Mouse (Mus musculus): ENCODE data around the gene Stt3b.

Gene Stt3b

GRCm38 (mm10) chr9:115310346-115311222, at the start of gene Stt3b:
Gene Stt3b (minus strand): TSS chr9:115310421.
- peak; percentile 99 for DNase-seq (ENCODE audit: extremely low spot score, low spot score)

- DNase-seq (ENCODE audit: extremely low spot score, low spot score) = no peak
These were observed 48.2 kb upstream of the Stt3b start for GRCm38 (mm10) chr9:115358421-115358820.

DNA sequence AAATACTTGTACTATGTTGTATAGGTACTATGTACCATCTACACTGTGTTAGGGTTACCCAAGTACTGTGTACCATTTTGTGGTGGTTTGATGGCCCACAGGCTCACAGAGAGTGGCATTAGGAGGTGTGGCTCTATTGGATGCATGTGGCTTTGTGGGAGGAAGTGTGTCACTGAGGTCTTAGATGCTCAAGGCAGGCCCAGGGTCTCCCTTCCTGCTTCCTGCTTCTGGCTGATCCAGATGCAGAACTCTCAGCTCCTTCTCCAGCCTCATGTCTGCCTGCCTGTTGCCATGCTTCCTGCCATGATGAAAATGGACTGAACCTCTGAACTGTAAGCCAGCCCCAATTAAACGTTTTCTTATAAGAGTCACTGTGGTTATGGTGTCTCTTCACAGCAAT, 47.8 kb upstream of the Stt3b start:
- DNase-seq (ENCODE audit: extremely low spot score, low spot score) = no peak

DNA sequence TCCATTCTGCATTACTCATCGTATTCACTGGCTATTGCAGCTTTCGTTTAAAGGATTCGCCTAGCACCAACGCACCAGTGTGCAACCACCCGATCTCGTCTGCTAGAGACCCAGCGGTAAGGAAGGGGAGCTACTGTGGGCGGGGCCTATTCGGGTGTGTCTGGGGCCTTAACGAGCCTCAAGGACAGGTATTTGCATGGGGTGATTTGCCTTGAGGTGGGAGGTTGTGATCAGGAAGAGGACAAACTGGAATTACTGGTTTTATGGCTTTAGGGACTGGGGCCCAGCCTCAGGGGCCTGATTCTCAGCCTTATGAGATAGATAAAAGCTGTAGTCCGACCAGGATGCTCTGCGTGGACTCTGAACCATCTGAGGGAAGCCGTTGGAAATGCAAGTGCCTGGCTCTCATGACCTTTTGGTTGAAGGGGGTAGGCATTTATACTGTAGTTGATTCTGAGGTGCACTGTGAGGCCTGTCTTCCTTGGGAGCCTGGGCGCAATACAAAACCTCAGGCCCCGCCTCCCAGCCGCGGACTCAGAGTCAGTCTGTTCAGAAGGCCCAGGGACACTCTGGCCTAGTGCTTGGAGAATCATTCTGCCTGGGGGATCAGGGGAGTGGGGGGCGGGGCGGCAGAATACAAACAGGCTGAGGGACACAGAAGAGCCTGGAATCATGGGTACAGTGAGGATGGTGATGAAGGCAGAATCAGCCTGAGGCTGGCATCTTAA, 46.7 kb upstream of the Stt3b start:
- no peak for DNase-seq (ENCODE audit: extremely low spot score, low spot score)

GRCm38 (mm10) chr9:115355972-115356371, 45.8 kb upstream of the Stt3b start:
- DNase-seq (ENCODE audit: extremely low spot score, low spot score) = no peak

DNA sequence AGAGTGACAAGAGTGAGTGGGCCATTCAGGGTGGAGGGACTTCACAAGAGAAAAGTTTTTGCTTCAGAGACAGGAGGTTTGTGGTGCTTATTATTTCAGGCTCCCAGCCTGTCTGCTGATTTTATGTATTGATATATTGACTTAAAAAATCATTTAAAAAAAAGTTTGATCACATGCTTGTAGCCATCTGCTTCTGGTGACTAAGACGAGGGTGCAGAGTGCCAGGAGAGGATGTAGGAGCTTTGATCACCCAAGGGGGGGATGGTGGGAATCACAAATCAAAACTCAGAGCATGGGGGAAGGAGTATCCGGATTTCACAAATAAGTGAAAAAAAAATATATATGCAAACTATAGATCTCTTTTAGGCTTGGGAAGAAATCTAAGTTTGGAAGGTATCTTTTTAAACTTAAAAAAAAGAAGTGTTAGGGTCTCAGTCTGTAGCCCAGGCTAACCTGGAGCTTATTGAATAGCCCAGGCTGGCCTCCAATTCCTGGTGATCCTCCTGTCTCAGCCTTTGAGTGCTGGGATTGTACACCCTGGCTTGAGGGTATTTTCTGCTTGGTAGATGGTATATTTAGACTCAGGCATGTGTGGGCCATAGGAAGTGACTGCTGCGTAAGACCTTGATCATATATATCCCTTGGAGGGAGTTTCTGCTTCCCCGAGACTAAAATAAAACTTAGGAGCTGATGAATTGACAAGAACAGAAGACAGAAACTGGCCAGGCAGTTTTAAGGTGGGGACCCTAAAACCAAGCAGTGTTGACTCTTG, 39.7 kb upstream of the Stt3b start:
- DNase-seq (ENCODE audit: extremely low spot score, low spot score) = no peak

GRCm38 (mm10) chr9:115349106-115349505, 38.9 kb upstream of the Stt3b start:
- no peak for DNase-seq (ENCODE audit: extremely low spot score, low spot score)

- DNase-seq (ENCODE audit: extremely low spot score, low spot score) = no peak
These were observed 34.7 kb upstream of the Stt3b start for GRCm38 (mm10) chr9:115344930-115345329.

DNA sequence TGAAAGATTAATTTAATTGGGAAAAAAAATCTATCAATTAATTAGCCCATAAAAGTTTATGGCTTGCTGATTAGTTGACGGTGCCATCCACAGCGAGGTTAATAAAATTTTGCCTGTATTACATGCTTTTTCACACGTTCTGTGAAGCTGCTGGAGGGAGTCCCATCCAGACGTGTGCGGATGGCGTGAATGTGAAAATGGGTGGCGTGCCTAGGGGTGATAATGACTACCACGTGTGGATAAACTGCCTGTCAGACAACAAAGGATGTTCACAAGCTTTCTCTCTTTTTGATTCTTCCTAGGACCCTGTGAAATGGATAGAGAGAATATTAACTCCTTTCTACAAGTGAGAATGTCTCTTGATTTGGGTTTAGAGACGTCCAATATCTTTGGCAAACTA, 31.4 kb upstream of the Stt3b start:
- DNase-seq (ENCODE audit: extremely low spot score, low spot score) = no peak

GRCm38 (mm10) chr9:115340212-115340815, 30.1 kb upstream of the Stt3b start:
- DNase-seq (ENCODE audit: extremely low spot score, low spot score) = no peak

DNA sequence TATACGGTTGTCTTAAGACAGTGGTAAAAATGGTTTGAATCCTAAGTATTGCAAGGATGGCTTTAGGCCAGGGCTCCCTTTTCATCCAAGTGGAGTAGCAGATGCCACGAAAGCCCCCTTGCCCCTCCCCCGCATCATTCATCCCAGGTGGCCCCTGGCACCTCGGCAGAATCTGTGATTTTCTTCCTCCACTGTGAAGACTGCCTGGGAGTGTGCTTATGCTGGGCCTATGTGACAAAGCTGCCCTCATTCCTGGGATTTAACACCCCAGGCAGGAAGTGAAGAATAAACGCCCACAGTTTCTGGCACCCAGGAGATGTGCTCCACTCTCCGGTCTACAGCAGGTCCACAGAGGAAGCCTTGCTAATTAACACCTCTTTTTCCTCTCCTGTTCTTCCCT, 28.6 kb upstream of the Stt3b start:
- DNase-seq (ENCODE audit: extremely low spot score, low spot score) = no peak

DNA sequence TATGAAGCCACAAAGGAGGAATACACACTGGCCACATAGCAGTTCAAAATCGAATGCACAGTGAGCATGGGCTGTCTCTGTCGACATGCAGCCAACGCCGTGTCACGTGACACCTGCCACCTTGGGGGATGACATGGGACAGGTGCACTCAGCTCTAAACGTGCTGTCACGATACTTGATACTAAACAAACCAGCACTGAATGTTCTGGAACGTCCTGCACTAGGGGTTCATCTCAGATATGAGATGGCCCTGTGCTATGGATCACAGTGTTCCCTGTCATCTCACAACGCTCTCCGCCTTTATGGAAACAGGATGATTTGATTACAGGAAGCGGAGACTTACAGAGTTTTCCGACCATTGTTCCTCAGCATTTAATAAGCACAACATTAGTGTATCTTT, 22.8 kb upstream of the Stt3b start:
- no peak for DNase-seq (ENCODE audit: extremely low spot score, low spot score)

GRCm38 (mm10) chr9:115332339-115332738, 22.1 kb upstream of the Stt3b start:
- DNase-seq (ENCODE audit: extremely low spot score, low spot score) = no peak

GRCm38 (mm10) chr9:115330861-115331476, 20.7 kb upstream of the Stt3b start:
- DNase-seq (ENCODE audit: extremely low spot score, low spot score) = no peak

DNA sequence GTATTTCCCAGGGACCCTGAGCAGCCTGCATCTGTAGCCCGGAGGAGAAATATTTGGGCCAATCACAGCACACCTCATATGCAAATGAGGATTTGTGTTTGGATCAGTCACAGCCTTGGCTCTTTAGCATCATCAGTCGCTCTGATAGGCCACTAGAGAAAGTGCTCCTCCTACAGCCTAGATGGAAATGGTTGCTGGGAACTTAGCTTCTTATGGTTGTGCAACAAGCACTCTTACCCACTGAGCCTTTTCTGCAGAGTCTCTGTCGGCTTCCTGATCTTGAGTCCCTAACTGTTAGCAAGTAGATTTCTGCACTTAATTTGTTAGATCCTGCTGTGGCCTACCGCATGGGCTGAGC, 16.3 kb upstream of the Stt3b start:
- DNase-seq (ENCODE audit: extremely low spot score, low spot score) = no peak

DNA sequence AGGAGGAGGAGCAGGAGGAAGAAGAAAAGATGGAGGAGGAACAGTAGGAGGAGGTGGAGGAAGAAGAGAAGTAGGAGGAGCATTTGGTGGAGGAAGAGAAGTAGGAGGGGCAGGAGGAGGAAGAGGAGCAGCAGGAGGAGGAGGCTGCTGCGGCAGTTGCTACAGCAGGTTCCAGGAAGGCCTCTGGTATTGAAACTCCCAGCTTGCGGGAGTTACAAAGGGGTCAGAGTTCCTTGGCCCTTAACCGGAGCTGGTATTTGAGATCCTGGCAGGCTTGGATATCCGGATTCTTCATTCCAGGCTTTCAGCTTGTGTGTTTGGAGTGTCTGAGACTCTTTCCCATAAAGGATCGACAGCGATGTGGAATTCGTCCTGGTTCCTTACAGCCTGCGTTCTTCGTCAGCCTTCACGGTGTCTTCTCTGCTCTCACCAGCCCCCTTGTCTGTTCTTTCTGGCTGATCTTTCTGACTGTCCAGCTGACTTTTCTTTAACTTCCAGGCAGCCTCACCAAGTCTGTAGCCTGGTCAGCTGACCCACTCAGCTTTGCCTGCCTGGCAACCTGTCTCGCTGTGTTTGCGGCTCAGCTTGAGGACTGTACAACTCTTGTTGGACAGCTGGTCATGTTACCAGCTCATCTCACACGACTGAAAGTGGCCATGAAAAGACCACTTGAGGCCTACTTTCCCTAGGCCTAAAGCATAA, 15.8 kb upstream of the Stt3b start:
- no peak for DNase-seq (ENCODE audit: extremely low spot score, low spot score)

DNA sequence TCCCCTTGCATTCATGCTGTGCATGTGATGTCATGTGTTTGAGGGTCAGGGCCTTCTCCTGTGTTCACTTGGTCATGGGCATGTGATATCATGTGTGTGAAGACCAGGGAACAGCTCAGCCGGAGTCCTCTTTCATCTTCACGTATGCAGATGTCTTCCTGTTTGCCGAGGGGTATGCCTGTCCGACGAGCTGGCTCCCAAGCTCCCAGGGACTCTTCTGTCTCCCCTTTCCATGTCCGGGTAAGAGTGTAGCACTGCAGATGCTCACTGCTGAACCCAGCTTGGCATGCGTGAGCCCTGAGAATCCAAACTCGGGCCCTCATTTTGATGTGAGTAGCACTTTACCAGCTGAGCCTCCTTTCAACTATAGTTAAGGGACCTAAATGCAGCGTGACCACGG, 13.4 kb upstream of the Stt3b start:
- DNase-seq (ENCODE audit: extremely low spot score, low spot score) = no peak

GRCm38 (mm10) chr9:115322385-115322784, 12.2 kb upstream of the Stt3b start:
- no peak for DNase-seq (ENCODE audit: extremely low spot score, low spot score)

DNA sequence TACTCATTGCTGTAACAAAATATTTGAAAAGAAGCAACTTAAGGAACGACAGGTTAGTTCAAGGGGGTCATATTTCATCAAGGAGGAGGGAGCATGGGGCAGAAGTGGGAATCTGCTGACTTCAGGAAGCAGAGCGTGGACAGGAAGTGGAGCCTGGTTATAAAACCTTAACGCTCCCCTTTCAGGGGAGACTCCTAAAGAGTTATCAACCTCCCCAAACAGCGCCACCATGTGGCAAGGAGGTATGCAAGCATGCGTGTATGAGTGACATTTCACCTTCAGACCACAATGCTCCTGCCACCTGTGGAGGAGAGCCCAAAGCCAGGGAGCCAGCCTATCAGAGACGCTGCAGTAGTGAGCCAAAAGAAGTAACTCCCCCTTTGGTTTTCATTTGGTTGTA, 10.8 kb upstream of the Stt3b start:
- no peak for DNase-seq (ENCODE audit: extremely low spot score, low spot score)

DNA sequence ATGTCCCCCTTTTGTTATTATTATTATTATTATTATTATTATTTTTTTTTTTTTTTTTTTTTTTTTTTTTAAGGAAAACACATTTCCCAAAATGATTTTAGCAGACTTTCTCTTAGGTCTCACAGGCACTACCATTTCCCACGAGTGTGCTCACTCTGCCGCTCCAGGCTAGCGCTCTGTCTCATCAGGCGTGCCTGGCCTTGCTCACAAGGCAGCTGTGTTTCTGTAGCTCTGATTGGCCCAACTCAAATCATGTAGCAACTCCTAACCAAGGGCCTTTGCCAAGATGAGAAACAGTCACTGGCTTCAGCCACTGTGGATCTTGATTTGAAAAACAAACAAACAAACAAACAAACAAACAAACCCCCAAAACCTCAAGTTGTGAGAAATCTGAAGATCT, 9.9 kb upstream of the Stt3b start:
- no peak for DNase-seq (ENCODE audit: extremely low spot score, low spot score)

Data from neural tube, embryonic 10.5 days (tissue).